Mouse (Mus musculus): ENCODE results near the gene Srp9. TPM values are rescaled to one million over a fixed set of nuclear protein-coding genes. Genes with fewer than 3 reads are reported as not detected.

Gene Srp9
- polyA plus RNA-seq, 1 experiment from 2014 or later, result 109 TPM

DNA sequence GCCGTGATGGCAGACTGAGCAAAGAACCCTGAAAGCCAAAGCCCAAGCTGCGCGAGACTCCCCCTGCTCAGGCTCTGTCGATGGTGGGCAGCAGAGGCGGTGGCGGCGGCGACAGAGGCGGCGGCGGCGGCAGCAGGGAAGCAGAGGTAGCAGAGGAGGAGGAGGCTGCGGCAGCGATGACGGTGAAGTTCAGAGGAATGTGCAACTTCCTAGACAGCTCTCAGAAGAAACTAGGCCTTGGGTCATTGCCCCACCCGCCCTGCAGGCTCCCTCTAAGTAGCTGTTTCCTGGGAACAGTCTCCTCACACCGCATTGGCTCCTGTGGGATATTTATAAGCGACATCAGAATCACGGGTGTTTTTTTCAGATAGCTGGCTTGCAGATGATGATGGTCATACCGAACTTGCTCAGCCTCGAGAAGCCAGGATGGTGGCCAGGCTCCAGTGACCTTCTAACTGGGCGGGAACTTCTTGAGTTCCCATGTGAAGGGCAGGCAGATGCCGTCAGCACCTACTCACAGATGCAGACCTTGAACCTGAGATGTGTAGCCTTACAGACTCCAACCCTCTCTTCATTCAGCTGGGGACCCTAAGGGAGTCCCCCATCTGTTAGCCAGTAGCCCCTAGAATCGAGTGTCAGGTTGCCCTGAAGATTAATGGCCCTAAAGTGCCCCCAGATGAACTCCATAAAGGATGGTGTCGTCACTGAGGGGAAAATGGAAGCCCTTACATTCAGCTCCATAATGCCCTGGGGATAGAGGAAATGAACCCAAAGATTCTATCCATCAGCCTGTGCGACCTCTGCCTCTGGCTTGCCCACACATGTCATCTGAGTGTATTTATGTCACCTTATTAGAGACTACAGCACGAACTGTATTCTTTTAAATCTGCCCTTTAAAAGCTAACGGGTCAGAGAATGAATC lies 12.9 kb downstream of the Srp9 start:
- H3K4me2 ChIP-seq (ENCODE audit: low read depth, low read length), result no peak overlapping the region
- ATAC-seq (no peak), DNase-seq (no peak)
- H3K9me3 ChIP-seq (ENCODE audit: low read length), result no peaks in the 10 kb centered on the region
- no peak overlapping the region for H3K27ac ChIP-seq (ENCODE audit: low read depth)
- WGBS (ENCODE audit: insufficient replicate concordance), result 53% methylated on average over 28 of the region's 28 CpGs
- H3K4me1 ChIP-seq (ENCODE audit: insufficient read depth), result peaks cover 6% of the 10 kb centered on the region; the same call in 1 of the 2 replicates
- no peaks in the 10 kb centered on the region for H3K27me3 ChIP-seq (ENCODE audit: insufficient read depth, low read length)
- no peak overlapping the region for H3K9ac ChIP-seq (replicated peaks)
- no peak for TF ChIP-seq EP300 (IDR thresholded peaks at IDR 0.05; ENCODE audit: low read depth)
- TF ChIP-seq CTCF (IDR thresholded peaks at IDR 0.05; ENCODE audit: low read depth), result no peak
- H3K4me3 ChIP-seq (ENCODE audit: low read depth, low read length), result no peak overlapping the region
- 0 out of 2 replicates have a peak, but pooled peaks cover 4% of the 10 kb centered on the region for H3K36me3 ChIP-seq (replicated peaks; ENCODE audit: insufficient read depth, low read length)

DNA sequence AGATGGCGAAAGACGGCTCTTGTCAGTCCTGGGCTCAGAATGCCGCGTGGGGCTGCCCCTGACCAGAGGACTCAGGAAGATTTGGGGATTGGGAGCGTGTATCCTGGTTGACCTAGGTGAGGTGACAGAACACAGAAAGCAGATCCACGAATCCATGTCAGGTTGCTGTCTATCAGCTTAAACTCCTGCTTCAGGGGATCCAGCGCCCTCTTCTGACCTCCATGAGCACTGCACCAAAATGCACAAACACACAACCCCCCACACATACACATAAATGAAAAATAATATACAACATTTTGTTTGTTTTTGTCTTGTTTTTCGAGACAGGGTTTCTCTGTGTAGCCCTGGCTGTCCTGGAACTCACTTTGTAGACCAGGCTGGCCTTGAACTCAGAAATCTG lies 13.6 kb downstream of the Srp9 start:
- H3K27ac ChIP-seq (ENCODE audit: low read depth), result no peak overlapping the region
- ATAC-seq (no peak), DNase-seq (no peak)
- peaks cover 6% of the 10 kb centered on the region; the same call in 1 of the 2 replicates for H3K4me1 ChIP-seq (ENCODE audit: insufficient read depth)
- no peak overlapping the region for H3K4me2 ChIP-seq (ENCODE audit: low read depth, low read length)
- no peaks in the 10 kb centered on the region for H3K9me3 ChIP-seq (ENCODE audit: low read length)
- no peak for TF ChIP-seq EP300 (IDR thresholded peaks at IDR 0.05; ENCODE audit: low read depth)
- peak; percentile 34; the same call in 1 of the 2 replicates for TF ChIP-seq CTCF (IDR thresholded peaks at IDR 0.05; ENCODE audit: low read depth)
- H3K9ac ChIP-seq (replicated peaks), result no peak overlapping the region
- WGBS (ENCODE audit: insufficient replicate concordance), result 74% methylated on average over 8 of the region's 8 CpGs
- no peaks in the 10 kb centered on the region for H3K36me3 ChIP-seq (replicated peaks; ENCODE audit: insufficient read depth, low read length)
- no peaks in the 10 kb centered on the region for H3K27me3 ChIP-seq (ENCODE audit: insufficient read depth, low read length)
- H3K4me3 ChIP-seq (ENCODE audit: low read depth, low read length), result no peak overlapping the region

DNA sequence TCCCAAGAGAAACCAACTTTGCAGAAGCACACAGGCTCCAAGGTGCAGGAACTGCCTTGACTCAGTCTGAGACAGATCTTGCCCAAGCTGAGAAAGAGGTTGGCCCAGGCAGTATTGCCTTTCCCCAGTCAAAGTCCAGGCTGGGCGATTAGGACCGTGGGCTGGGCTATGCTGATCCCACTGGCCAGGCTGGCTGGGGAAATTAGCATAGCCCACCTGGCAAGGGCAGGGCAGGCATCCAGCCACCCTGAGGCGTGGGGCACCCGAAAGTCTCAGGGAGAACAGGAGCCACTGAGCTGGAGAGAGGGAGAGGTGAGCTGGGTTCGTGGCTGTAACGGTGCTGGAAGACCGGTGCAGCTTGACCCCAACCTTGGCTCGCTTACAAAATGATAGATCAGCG lies 15.4 kb downstream of the Srp9 start:
- no peak overlapping the region for H3K27ac ChIP-seq (ENCODE audit: low read depth)
- peak; percentile 15; the same call in 1 of the 2 replicates for ATAC-seq
- H3K4me1 ChIP-seq (ENCODE audit: insufficient read depth), result peaks cover 6% of the 10 kb centered on the region; the same call in 1 of the 2 replicates
- H3K36me3 ChIP-seq (replicated peaks; ENCODE audit: insufficient read depth, low read length), result no peaks in the 10 kb centered on the region
- no peak for TF ChIP-seq EP300 (IDR thresholded peaks at IDR 0.05; ENCODE audit: low read depth)
- no peak for TF ChIP-seq CTCF (IDR thresholded peaks at IDR 0.05; ENCODE audit: low read depth)
- no peak for DNase-seq
- H3K4me2 ChIP-seq (ENCODE audit: low read depth, low read length), result peak overlapping the region; percentile 30
- H3K9me3 ChIP-seq (ENCODE audit: low read length), result no peaks in the 10 kb centered on the region
- WGBS (ENCODE audit: insufficient replicate concordance), result 37% methylated on average over 9 of the region's 9 CpGs
- H3K9ac ChIP-seq (replicated peaks), result no peak overlapping the region
- no peaks in the 10 kb centered on the region for H3K27me3 ChIP-seq (ENCODE audit: insufficient read depth, low read length)
- no peak overlapping the region for H3K4me3 ChIP-seq (ENCODE audit: low read depth, low read length)

GRCm38 (mm10) chr1:182140370-182140769 lies 15.8 kb downstream of the Srp9 start:
- no peaks in the 10 kb centered on the region for H3K9me3 ChIP-seq (ENCODE audit: low read length)
- TF ChIP-seq CTCF (IDR thresholded peaks at IDR 0.05; ENCODE audit: low read depth), result peak; percentile 92
- TF ChIP-seq EP300 (IDR thresholded peaks at IDR 0.05; ENCODE audit: low read depth), result no peak
- peaks cover 6% of the 10 kb centered on the region; the same call in 1 of the 2 replicates for H3K4me1 ChIP-seq (ENCODE audit: insufficient read depth)
- DNase-seq (peak; percentile 83), ATAC-seq (peak; percentile 72)
- no peak overlapping the region for H3K9ac ChIP-seq (replicated peaks)
- no peaks in the 10 kb centered on the region for H3K36me3 ChIP-seq (replicated peaks; ENCODE audit: insufficient read depth, low read length)
- no peaks in the 10 kb centered on the region for H3K27me3 ChIP-seq (ENCODE audit: insufficient read depth, low read length)
- no peak overlapping the region for H3K4me3 ChIP-seq (ENCODE audit: low read depth, low read length)
- H3K4me2 ChIP-seq (ENCODE audit: low read depth, low read length), result peak overlapping the region; percentile 30
- 3% methylated on average over 6 of the region's 6 CpGs for WGBS (ENCODE audit: insufficient replicate concordance)
- no peak overlapping the region for H3K27ac ChIP-seq (ENCODE audit: low read depth)

GRCm38 (mm10) chr1:182142725-182143124 lies 18.2 kb downstream of the Srp9 start:
- 83% methylated on average over 13 of the region's 13 CpGs for WGBS (ENCODE audit: insufficient replicate concordance)
- Histone ChIP-seq H3K36me3 (replicated peaks; ENCODE audit: insufficient read depth, low read length) (no peaks in the 10 kb centered on the region), H3K4me3 (ENCODE audit: low read depth, low read length) (no peak overlapping the region), H3K4me1 (ENCODE audit: insufficient read depth) (peaks cover 6% of the 10 kb centered on the region; the same call in 1 of the 2 replicates), H3K27ac (ENCODE audit: low read depth) (no peak overlapping the region), H3K9ac (replicated peaks) (no peak overlapping the region), H3K27me3 (ENCODE audit: insufficient read depth, low read length) (no peaks in the 10 kb centered on the region), H3K4me2 (ENCODE audit: low read depth, low read length) (no peak overlapping the region), H3K9me3 (ENCODE audit: low read length) (no peaks in the 10 kb centered on the region)
- TF ChIP-seq EP300 (IDR thresholded peaks at IDR 0.05; ENCODE audit: low read depth) (no peak), CTCF (IDR thresholded peaks at IDR 0.05; ENCODE audit: low read depth) (no peak)
- ATAC-seq (no peak), DNase-seq (no peak)

- Histone ChIP-seq H3K4me3 (ENCODE audit: low read depth, low read length) (no peak overlapping the region), H3K4me1 (ENCODE audit: insufficient read depth) (peaks cover 6% of the 10 kb centered on the region; the same call in 1 of the 2 replicates), H3K4me2 (ENCODE audit: low read depth, low read length) (no peak overlapping the region), H3K27ac (ENCODE audit: low read depth) (no peak overlapping the region), H3K9me3 (ENCODE audit: low read length) (no peaks in the 10 kb centered on the region), H3K9ac (replicated peaks) (no peak overlapping the region), H3K27me3 (ENCODE audit: insufficient read depth, low read length) (no peaks in the 10 kb centered on the region), H3K36me3 (replicated peaks; ENCODE audit: insufficient read depth, low read length) (no peaks in the 10 kb centered on the region)
- peak; percentile 47 for DNase-seq
- ATAC-seq, result no peak
- TF ChIP-seq EP300 (IDR thresholded peaks at IDR 0.05; ENCODE audit: low read depth) (no peak), CTCF (IDR thresholded peaks at IDR 0.05; ENCODE audit: low read depth) (peak; percentile 58)
- WGBS (ENCODE audit: insufficient replicate concordance), result 68% methylated on average over 8 of the region's 8 CpGs
These were observed 18.8 kb downstream of the Srp9 start for GRCm38 (mm10) chr1:182143288-182143687.

Data from liver, postnatal 0 days (tissue).